Mouse (Mus musculus) forebrain, embryonic 10.5 days (tissue): ENCODE data around the gene Laptm5. TPM values are rescaled to one million over a fixed set of nuclear protein-coding genes. Genes with fewer than 3 reads are reported as not detected.
A peak's percentile ranks its signal among the peaks of the same experiment; 100 is the strongest.

Experiments used
- DNase-seq: peaks from one replicate; pipeline ENCODE4 v3.0.0-alpha.2; 2017; ENCODE audit warnings: low spot score; ENCODE audit errors: extremely low spot score
- H3K27ac ChIP-seq: fragments of 300-500 bp; sonication (generic); 2 replicates; pipeline ENCODE4 v1.5.1; 2016; ENCODE audit warnings: mild to moderate bottlenecking
- H3K27me3 ChIP-seq: fragments of 300-500 bp; sonication (generic); 2 replicates; pipeline ENCODE4 v1.6.1; 2016; ENCODE audit warnings: mild to moderate bottlenecking; ENCODE audit not compliant: poor library complexity, severe bottlenecking
- H3K36me3 ChIP-seq: fragments of 300-500 bp; sonication (generic); replicated peaks from 2 replicates; pipeline ENCODE4 v1.6.1; 2016; ENCODE audit warnings: mild to moderate bottlenecking, moderate library complexity
- H3K4me1 ChIP-seq: fragments of 300-500 bp; sonication (generic); 2 replicates; pipeline ENCODE4 v1.6.1; 2016
- H3K4me3 ChIP-seq: fragments of 300-500 bp; sonication (generic); 2 replicates; pipeline ENCODE4 v1.5.1; 2016; ENCODE audit warnings: mild to moderate bottlenecking, moderate library complexity
- H3K9me3 ChIP-seq: fragments of 300-500 bp; sonication (generic); 2 replicates; pipeline ENCODE4 v1.6.1; 2016; ENCODE audit warnings: mild to moderate bottlenecking, moderate library complexity
- WGBS: fragments of 180-500 bp; shearing (Covaris S2); methylation state at CpG from one replicate; pipeline ENCODE4 v1.1.7; 2016; 5-methylcytosine and 5-hydroxymethylcytosine counted together
- polyA plus RNA-seq: library from polyadenylated mRNA; unstranded; fragments of >200 nt; fragmentation: Nextera tagmentation; extraction: Ambion mirVana; gene quantifications from 2 replicates; pipeline ENCODE4 v1.2.1, GENCODE M21; 2016

Laptm5 gene
- polyA plus RNA-seq, 1 experiment from 2014 or later, result 17.1 TPM

GRCm38 (mm10) chr4:130883820-130884533 lies 28.9 kb upstream of the Laptm5 start:
- Histone ChIP-seq H3K4me3 (no peak overlapping the region), H3K4me1 (peaks cover 39% of the 10 kb centered on the region), H3K9me3 (no peaks in the 10 kb centered on the region), H3K27me3 (peaks cover 12% of the 10 kb centered on the region; the same call in 1 of the 2 replicates), H3K27ac (0 out of 2 replicates have a peak overlapping the region, but pooled peaks have one; percentile 2), H3K36me3 (no peaks in the 10 kb centered on the region)
- DNase-seq, result peak; percentile 45
- 50% methylated on average over 13 of the region's 13 CpGs for WGBS

DNA sequence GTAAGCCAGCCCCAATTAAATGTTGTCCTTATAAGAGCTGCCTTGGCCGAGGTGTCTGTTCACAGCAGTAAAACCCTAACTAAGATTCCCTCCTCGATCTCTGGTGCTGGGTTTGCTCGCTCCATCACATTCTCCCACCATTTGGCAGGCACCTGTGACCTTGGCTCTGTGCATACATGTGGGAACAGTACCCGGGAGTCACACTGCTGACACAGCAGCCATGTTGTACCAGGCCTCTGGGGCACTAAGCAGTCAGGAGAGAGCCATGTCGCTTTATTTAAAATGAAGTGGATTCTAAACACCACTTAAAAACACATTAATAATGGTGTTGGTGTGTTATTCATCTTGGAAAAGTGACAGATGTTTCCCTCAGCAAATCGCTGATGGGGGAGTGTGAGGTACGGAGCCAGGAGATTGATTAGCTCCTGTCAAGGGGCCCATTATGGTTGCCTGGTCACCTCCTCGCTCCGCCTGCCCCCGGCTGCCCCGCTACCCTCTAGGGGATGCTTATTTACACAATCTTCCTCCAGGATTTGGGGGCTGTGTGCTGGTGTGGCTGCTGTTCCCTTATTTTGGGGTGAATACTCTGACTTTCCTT lies 25.7 kb upstream of the Laptm5 start:
- WGBS, result 79% methylated on average over 11 of the region's 11 CpGs
- no peak for DNase-seq

GRCm38 (mm10) chr4:130889777-130890510 lies 23.0 kb upstream of the Laptm5 start:
- no peaks in the 10 kb centered on the region; the same call in 1 of the 2 replicates for H3K27me3 ChIP-seq
- no peak for DNase-seq
- WGBS, result 53% methylated on average over 11 of the region's 11 CpGs
- H3K36me3 ChIP-seq, result no peaks in the 10 kb centered on the region
- no peaks in the 10 kb centered on the region for H3K9me3 ChIP-seq
- H3K4me1 ChIP-seq, result peaks cover 25% of the 10 kb centered on the region
- no peak overlapping the region; the same call in 1 of the 2 replicates for H3K27ac ChIP-seq
- H3K4me3 ChIP-seq, result no peak overlapping the region

More for the DNA sequence above, 25.7 kb upstream of the Laptm5 start:
- Histone ChIP-seq H3K27ac (no peak overlapping the region), H3K4me3 (no peak overlapping the region), H3K9me3 (no peaks in the 10 kb centered on the region), H3K27me3 (no peaks in the 10 kb centered on the region; the same call in 1 of the 2 replicates), H3K4me1 (peaks cover 49% of the 10 kb centered on the region), H3K36me3 (no peaks in the 10 kb centered on the region)

GRCm38 (mm10) chr4:130890511-130890840 lies 22.4 kb upstream of the Laptm5 start:
- H3K27me3 ChIP-seq, result no peaks in the 10 kb centered on the region; the same call in 1 of the 2 replicates
- H3K36me3 ChIP-seq, result no peaks in the 10 kb centered on the region
- H3K4me1 ChIP-seq, result peaks cover 22% of the 10 kb centered on the region
- no peaks in the 10 kb centered on the region for H3K9me3 ChIP-seq
- H3K4me3 ChIP-seq, result no peak overlapping the region
- no peak overlapping the region for H3K27ac ChIP-seq
- DNase-seq, result no peak

DNA sequence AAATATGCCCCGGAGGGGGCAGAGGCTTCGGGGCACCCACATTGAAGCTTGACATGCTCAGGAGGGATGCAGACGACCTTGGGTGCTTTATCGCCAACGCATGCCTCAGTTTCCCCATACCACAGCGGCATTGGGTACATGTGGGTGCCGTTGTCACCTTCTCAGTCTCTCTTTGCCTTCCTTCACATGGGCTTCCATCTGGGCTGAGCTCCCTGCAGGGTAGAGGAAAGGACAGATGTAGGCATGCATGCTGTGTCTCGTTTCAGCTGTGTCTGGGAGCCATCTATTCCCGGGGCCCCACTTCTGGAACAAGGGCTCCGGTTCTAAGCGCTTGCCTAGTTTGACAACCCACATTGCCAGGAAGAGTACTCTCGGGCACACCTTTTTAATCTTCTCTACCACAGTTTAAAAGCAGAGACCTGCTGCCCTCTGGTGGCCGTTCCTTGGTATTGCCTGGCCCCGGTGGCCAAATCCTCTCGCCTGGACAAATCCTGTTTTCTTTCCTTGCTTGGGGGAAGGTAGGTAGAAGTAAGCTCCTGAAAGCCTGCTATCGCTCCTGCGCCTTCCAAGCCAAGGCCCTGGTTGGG lies 20.8 kb upstream of the Laptm5 start:
- Histone ChIP-seq H3K27ac (no peak overlapping the region), H3K27me3 (no peaks in the 10 kb centered on the region; the same call in 1 of the 2 replicates), H3K4me1 (peaks cover 22% of the 10 kb centered on the region), H3K9me3 (no peaks in the 10 kb centered on the region), H3K36me3 (no peaks in the 10 kb centered on the region), H3K4me3 (no peak overlapping the region)
- 44% methylated on average over 17 of the region's 17 CpGs for WGBS
- DNase-seq, result peak; percentile 82

- no peaks in the 10 kb centered on the region; the same call in 1 of the 2 replicates for H3K27me3 ChIP-seq
- H3K27ac ChIP-seq, result no peak overlapping the region
- H3K4me3 ChIP-seq, result no peak overlapping the region
- no peaks in the 10 kb centered on the region for H3K9me3 ChIP-seq
- H3K36me3 ChIP-seq, result no peaks in the 10 kb centered on the region
- peaks cover 26% of the 10 kb centered on the region for H3K4me1 ChIP-seq
- DNase-seq, result no peak
- WGBS, result 63% methylated on average over 5 of the region's 5 CpGs
Measured at GRCm38 (mm10) chr4:130893688-130894087, 19.2 kb upstream of the Laptm5 start.

- H3K36me3 ChIP-seq, result no peaks in the 10 kb centered on the region
- H3K4me3 ChIP-seq, result no peak overlapping the region
- peaks cover 13% of the 10 kb centered on the region for H3K4me1 ChIP-seq
- H3K27me3 ChIP-seq, result no peaks in the 10 kb centered on the region; the same call in 1 of the 2 replicates
- WGBS, result 90% methylated on average over 6 of the region's 6 CpGs
- no peaks in the 10 kb centered on the region for H3K9me3 ChIP-seq
- H3K27ac ChIP-seq, result no peak overlapping the region
- DNase-seq, result no peak
Measured at GRCm38 (mm10) chr4:130895701-130896100, 17.2 kb upstream of the Laptm5 start.

DNA sequence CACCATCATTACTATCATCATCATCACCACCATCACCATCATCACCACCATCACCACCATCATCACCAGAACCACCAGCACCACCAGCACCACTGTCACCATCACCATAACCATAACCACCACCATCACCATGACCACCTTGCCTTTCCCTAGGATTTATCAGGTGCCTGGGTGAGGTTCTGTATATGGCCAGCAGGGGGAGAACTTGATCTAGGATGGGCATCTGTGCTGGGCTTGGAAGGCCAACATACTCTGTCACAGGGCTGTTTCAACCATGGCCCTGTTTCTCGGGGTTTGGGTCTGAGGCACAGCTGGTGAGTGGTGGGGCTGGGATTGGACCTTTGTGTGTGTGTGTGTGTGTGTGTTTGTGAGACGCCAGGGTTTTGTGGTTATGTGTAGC lies 16.6 kb upstream of the Laptm5 start:
- DNase-seq, result no peak
- Histone ChIP-seq H3K9me3 (no peaks in the 10 kb centered on the region), H3K4me3 (no peak overlapping the region), H3K27me3 (no peaks in the 10 kb centered on the region; the same call in 1 of the 2 replicates), H3K27ac (no peak overlapping the region), H3K36me3 (no peaks in the 10 kb centered on the region), H3K4me1 (peaks cover 13% of the 10 kb centered on the region)
- 71% methylated on average over 2 of the region's 2 CpGs for WGBS

- Histone ChIP-seq H3K27ac (no peak overlapping the region), H3K27me3 (no peaks in the 10 kb centered on the region), H3K4me3 (no peak overlapping the region), H3K9me3 (no peaks in the 10 kb centered on the region), H3K36me3 (no peaks in the 10 kb centered on the region), H3K4me1 (peaks cover 25% of the 10 kb centered on the region)
- 70% methylated on average over 2 of the region's 3 CpGs for WGBS
- no peak for DNase-seq
Measured at GRCm38 (mm10) chr4:130899383-130899781, 13.5 kb upstream of the Laptm5 start.

DNA sequence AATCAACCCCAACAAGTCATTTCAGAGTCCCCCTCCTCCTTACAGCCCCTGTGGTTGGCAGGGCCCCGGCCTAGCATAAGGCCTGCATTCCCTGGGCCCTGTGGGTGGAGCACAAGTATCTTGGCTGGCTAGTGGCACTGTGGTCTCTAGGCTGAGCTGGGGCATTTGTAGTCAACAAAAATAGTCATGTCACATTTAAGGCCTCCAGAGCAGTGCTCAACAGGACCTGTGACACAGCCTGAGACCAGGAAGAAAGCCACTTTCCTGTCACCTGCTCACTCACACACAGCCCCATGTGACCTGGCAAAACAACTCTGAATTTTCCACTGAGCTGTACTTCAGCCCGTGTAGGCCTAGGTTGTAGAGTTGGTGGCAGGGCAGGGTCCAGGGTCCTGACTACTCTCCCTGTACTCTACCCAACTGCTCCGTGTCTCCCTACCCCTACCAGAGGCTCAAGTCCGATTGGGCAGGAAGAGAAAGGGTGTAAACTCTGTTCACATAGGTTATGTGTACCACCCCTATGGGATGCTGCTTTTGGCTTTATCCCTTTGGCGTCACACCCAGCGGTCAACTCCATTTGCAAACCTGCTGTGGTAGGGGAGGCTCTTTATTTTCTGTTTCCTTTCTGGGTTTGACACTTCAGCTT lies 13.0 kb upstream of the Laptm5 start:
- Histone ChIP-seq H3K36me3 (no peaks in the 10 kb centered on the region), H3K27me3 (no peaks in the 10 kb centered on the region), H3K9me3 (no peaks in the 10 kb centered on the region), H3K4me3 (no peak overlapping the region), H3K27ac (no peak overlapping the region), H3K4me1 (peaks cover 30% of the 10 kb centered on the region)
- 87% methylated on average over 6 of the region's 6 CpGs for WGBS
- no peak for DNase-seq

DNA sequence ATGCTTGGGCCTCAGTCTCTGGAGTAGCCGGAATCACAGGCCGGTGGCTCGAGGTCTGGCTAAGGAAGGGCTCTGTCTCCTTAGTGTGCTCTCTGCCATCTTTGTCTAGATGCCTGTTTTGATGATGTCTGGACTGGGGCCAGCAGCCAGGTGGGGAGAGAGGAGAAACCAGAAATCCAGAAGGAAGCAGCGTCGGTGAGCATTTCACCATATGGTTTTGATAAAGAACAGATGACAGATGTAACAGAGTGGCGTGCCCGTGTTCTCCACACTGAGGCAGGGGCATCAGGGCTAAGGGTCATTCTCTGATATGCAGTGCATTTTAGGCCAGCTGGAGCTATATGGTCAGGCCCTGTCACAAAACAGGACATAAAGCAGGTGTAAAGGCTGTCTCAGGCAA lies 12.2 kb upstream of the Laptm5 start:
- Histone ChIP-seq H3K27me3 (no peaks in the 10 kb centered on the region), H3K36me3 (no peaks in the 10 kb centered on the region), H3K4me1 (peaks cover 34% of the 10 kb centered on the region), H3K9me3 (no peaks in the 10 kb centered on the region), H3K27ac (no peak overlapping the region; the same call in 1 of the 2 replicates), H3K4me3 (no peak overlapping the region)
- WGBS, result 75% methylated on average over 7 of the region's 7 CpGs
- DNase-seq, result no peak

GRCm38 (mm10) chr4:130902289-130902781 lies 10.6 kb upstream of the Laptm5 start:
- Histone ChIP-seq H3K4me3 (no peak overlapping the region), H3K27ac (peak overlapping the region; percentile 46), H3K27me3 (no peaks in the 10 kb centered on the region), H3K36me3 (no peaks in the 10 kb centered on the region), H3K4me1 (peaks cover 42% of the 10 kb centered on the region), H3K9me3 (no peaks in the 10 kb centered on the region)
- DNase-seq, result no peak
- 70% methylated on average over 8 of the region's 8 CpGs for WGBS
